Mouse (Mus musculus): ENCODE results near the gene Clec4a3. TPM values are rescaled to one million over a fixed set of nuclear protein-coding genes. Genes with fewer than 3 reads are reported as not detected.

Gene Clec4a3
- polyA plus RNA-seq, 1 experiment from 2014 or later, result not detected

Other genes starting within 250 kb of the Clec4a3 start
- gene Nanog, start 245.0 kb upstream of the Clec4a3 start, polyA plus RNA-seq (2016; fragmentation: Nextera tagmentation; extraction: Ambion mirVana), result 0.15 and 0.47 TPM in 2 replicates
- 67.3 and 70.7 TPM in 2 replicates for gene Slc2a3, start 150.9 kb upstream of the Clec4a3 start, polyA plus RNA-seq (2016; fragmentation: Nextera tagmentation; extraction: Ambion mirVana)
- gene Foxj2, start 132.6 kb upstream of the Clec4a3 start, polyA plus RNA-seq (2016; fragmentation: Nextera tagmentation; extraction: Ambion mirVana), result 2.2 and 2.3 TPM in 2 replicates
- gene C3ar1, start 96.4 kb upstream of the Clec4a3 start, polyA plus RNA-seq (2016; fragmentation: Nextera tagmentation; extraction: Ambion mirVana), result 0.89 and 1.1 TPM in 2 replicates
- gene Necap1, start 78.0 kb upstream of the Clec4a3 start, polyA plus RNA-seq (2016; fragmentation: Nextera tagmentation; extraction: Ambion mirVana), result 51.1 and 52.6 TPM in 2 replicates
- 0.58 and 0.68 TPM in 2 replicates for gene Clec4a1, start 30.7 kb upstream of the Clec4a3 start, polyA plus RNA-seq (2016; fragmentation: Nextera tagmentation; extraction: Ambion mirVana)
- not detected in 2 replicates for gene Clec4a4, start 37.9 kb downstream of the Clec4a3 start, polyA plus RNA-seq (2016; fragmentation: Nextera tagmentation; extraction: Ambion mirVana)
- not detected in 2 replicates for gene Clec4b1, start 97.4 kb downstream of the Clec4a3 start, polyA plus RNA-seq (2016; fragmentation: Nextera tagmentation; extraction: Ambion mirVana)
- gene Clec4a2, start 153.9 kb downstream of the Clec4a3 start, polyA plus RNA-seq (2016; fragmentation: Nextera tagmentation; extraction: Ambion mirVana), result 0.31 and 0.64 TPM in 2 replicates
- gene Clec4b2, start 220.4 kb downstream of the Clec4a3 start, polyA plus RNA-seq (2016; fragmentation: Nextera tagmentation; extraction: Ambion mirVana), result not detected in 2 replicates